Mouse (Mus musculus) CH12.LX (cell line): ENCODE data around the gene Cx3cl1.

Source experiments
- HCFC1 ChIP-seq: IDR thresholded peaks from 2 replicates; pipeline ENCODE4 v1.6.1; 2012; ENCODE audit warnings: low read depth, mild to moderate bottlenecking, inconsistent platforms, low read length, improper control_type of control experiment
- JUN ChIP-seq: IDR thresholded peaks from 2 replicates; pipeline ENCODE4 v1.6.1; 2011; ENCODE audit warnings: low read depth, mild to moderate bottlenecking, low read length, improper control_type of control experiment, moderate library complexity; ENCODE audit not compliant: insufficient read depth

- no peak for TF ChIP-seq JUN
- TF ChIP-seq HCFC1, result no peak
These were observed 17.6 kb downstream of the Cx3cl1 start for GRCm38 (mm10) chr8:94789256-94789955.
